ENCODE assay signal across 17 mouse cellular contexts in the genomic region with DNA sequence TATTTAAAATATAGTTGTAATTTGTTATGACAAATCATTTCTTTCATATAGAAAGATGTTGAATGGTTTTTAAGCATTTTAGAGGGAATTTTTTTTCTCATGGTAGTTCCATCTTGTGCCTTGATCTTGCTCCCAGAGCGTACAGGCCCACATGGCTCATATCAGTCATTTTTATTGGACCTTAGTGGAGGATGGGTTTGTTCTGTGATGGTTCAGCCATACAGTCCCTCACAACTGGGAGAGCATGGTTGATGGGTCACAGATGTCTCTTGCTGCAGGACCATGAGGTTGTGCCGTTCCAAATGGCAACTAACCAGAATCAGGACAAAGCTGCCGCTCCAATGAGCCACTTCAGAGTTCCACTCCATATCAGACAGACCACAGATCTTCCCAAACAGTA.
"Had no signal": no experiment of that assay in that cellular context is flagged by ENCODE, and none has a peak within 500 bp of the region (broad histone marks: within the 10 kb centered on the region; RNA-seq: fewer than 3 reads in every experiment).

No protein-coding gene starts in this region.

- H3K27me3 ChIP-seq: lung, embryonic 15.5 days; megakaryocyte, embryonic 14.5 days; midbrain, embryonic 13.5 days; midbrain, embryonic 15.5 days; neural tube, embryonic 12.5 days; stomach, embryonic 15.5 days had no signal

- H3K9ac ChIP-seq: lung, embryonic 15.5 days; midbrain, embryonic 13.5 days; midbrain, embryonic 15.5 days; neural tube, embryonic 12.5 days; stomach, embryonic 15.5 days had no signal

- H3K27ac ChIP-seq: lung, embryonic 15.5 days; macrophage; midbrain, embryonic 13.5 days; midbrain, embryonic 15.5 days; neural tube, embryonic 12.5 days; stomach, embryonic 15.5 days; stomach, postnatal 0 days had no signal

- H3K4me2 ChIP-seq: lung, embryonic 15.5 days; midbrain, embryonic 11.5 days; midbrain, embryonic 13.5 days; midbrain, embryonic 15.5 days; neural tube, embryonic 12.5 days; stomach, embryonic 15.5 days had no signal

- H3K4me1 ChIP-seq: megakaryocyte, embryonic 14.5 days; midbrain, embryonic 15.5 days; neural tube, embryonic 12.5 days; stomach, embryonic 15.5 days had no signal

- H3K9me3 ChIP-seq: lung, embryonic 15.5 days; megakaryocyte, embryonic 14.5 days; midbrain, embryonic 13.5 days; midbrain, embryonic 15.5 days; neural tube, embryonic 12.5 days; stomach, embryonic 15.5 days had no signal

- H3K4me3 ChIP-seq: lung, embryonic 15.5 days; megakaryocyte, embryonic 14.5 days; midbrain, embryonic 13.5 days; midbrain, embryonic 15.5 days; neural tube, embryonic 12.5 days; stomach, embryonic 15.5 days had no signal

- H3K36me3 ChIP-seq: lung, embryonic 15.5 days; midbrain, embryonic 13.5 days; midbrain, embryonic 15.5 days; neural tube, embryonic 12.5 days; stomach, embryonic 15.5 days had no signal

- DNase-seq: lung, adult 2 months; lung, postnatal 14 days; lung, postnatal 36 days; right cerebral cortex, postnatal 14 days; thymus, adult 2 months; thymus, postnatal 25 days; thymus, postnatal 4 days had no signal

- ATAC-seq: lung, postnatal 0 days; midbrain, embryonic 13.5 days; midbrain, embryonic 15.5 days had no signal
